Mouse (Mus musculus): ENCODE measurements around the gene Cngb1.

Gene Cngb1

GRCm38 (mm10) chr8:95323201-95323600 lies 16.8 kb upstream of the Cngb1 start:
- DNase-seq (ENCODE audit: low spot score in 2 of 2): no peak

GRCm38 (mm10) chr8:95320224-95321139 lies 14.1 kb upstream of the Cngb1 start:
- peak; percentile 64 to 65 for DNase-seq (ENCODE audit: low spot score in 2 of 2)

DNA sequence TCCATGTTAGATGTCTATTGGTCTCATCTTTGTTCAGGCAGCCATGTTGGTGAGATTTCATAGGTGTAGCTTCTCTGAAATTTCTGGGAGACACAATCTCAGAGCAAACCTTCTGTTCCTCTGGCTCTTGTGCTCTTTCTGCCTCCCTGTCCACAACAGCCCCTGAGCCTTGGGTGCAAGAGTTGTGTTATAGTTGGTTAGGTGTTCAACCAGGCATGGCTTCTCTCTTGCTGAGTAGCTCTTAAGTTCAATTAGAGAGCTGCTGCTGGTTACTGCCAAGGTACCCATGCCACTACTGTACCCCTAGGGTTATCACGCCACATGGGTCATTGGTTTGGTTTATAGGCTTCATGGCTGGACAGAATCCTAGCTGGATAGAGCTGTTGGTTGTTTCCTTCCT lies 9.0 kb upstream of the Cngb1 start:
- DNase-seq (ENCODE audit: low spot score in 2 of 2): no peak

DNA sequence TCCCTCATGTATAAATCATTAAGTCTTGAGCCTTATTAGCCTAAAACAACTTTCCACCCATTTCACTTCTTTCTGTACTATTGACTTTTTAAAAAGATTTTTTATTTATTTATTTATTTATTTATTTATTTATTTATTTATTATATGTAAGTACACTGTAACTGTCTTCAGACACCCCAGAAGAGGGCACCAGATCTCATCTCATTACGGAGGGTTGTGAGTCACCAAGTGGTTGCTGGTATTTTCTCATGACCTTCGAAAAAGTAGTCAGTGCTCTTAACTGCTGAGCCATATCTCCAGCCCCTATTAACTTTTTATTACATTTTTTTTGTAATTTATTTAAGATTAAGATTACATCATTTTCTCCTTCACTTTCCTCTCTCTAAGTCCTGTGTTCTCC lies 8.3 kb upstream of the Cngb1 start:
- no peak for DNase-seq (ENCODE audit: low spot score in 2 of 2)

DNA sequence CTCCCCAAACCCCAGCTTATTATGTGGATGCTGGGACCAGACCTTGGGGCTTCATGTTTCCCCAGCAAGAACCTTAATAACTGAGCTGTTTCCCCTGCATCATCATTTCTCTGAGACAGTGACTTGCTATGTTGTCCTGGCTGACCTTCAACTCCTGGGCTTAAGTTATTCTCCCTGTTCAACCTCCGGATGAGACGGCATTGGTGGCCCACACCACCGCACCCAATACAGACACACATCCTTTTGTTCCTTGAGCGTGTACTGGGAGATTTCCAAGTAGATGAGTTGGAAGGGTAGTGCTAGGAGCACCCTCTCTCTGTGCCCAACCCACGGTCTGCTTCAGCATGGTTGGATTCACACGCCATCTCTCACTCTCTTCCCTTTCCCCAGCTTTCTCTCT lies 7.5 kb upstream of the Cngb1 start:
- DNase-seq (ENCODE audit: low spot score in 2 of 2): no peak

DNA sequence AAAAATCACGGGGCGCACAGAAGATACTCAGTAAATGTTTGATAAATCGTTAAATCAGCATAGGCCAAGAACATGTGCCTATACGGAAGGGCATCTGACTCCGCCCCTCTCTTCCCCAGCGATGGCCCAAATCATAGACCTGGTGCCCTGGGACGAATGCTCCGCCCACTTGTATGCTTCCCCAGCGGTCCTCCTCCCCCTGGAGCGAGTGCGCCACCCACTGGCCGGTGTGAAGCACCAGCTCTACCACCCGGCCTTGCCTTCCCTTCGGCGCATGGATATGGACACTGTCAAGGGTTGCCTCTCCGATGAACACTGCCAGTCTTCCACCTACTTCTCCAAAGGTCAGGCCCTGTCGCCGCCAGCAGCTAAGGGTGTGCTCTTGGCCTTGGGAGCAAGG lies 6.5 kb upstream of the Cngb1 start:
- no peak for DNase-seq (ENCODE audit: low spot score in 2 of 2)

GRCm38 (mm10) chr8:95310342-95310970 lies 4.1 kb upstream of the Cngb1 start, which contains the start of gene Tepp:
Gene Tepp (plus strand): TSS chr8:95310566.
- DNase-seq (ENCODE audit: low spot score in 2 of 2): no peak

- no peak for DNase-seq (ENCODE audit: low spot score in 2 of 2)
Observed at GRCm38 (mm10) chr8:95305526-95305925, 859 bp downstream of the Cngb1 start.

DNA sequence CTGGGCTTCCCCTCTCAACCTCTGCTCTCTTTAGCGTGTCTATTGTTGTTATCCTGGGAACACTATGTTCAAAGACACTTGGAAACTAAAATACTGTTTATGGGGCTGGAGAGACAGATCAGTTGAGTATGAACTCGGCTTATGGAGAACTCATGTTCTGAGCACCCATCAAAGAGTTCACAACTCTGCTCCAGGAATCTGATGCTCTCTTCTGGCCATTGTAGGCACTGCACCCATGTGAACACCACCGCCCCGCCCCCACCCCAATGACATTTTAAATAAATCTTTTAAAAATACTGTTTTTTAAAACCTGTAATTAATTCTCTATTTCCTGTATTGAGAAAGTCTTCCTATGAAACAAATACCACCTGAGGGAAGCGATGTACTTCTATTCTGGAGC lies 4.0 kb downstream of the Cngb1 start:
- no peak for DNase-seq (ENCODE audit: low spot score in 2 of 2)

- DNase-seq (ENCODE audit: low spot score in 2 of 2): no peak
Observed at GRCm38 (mm10) chr8:95293891-95294290, 12.5 kb downstream of the Cngb1 start.

DNA sequence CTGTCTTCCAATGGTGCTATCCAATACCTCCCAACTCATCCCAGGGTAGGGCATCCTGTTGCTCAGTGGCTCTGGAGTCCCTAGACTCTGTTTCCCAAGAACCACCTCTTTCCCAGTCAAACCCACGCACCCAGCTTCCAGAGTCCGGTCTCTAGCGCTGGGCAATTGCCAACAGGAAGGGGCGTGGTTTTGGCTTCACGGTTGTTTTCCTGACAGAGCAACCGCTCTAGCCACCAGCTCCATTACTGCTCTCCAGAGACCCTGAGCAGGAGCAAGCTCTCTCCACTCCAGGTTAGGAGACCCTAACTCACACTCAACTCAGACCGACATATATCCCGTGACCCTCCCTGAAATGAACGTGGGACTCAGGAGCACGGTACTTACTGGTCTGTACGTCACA lies 13.2 kb downstream of the Cngb1 start:
- peak; percentile 48 to 50 for DNase-seq (ENCODE audit: low spot score in 2 of 2)

GRCm38 (mm10) chr8:95289066-95289650 lies 17.2 kb downstream of the Cngb1 start:
- no peak for DNase-seq (ENCODE audit: low spot score in 2 of 2)

GRCm38 (mm10) chr8:95281493-95281892 lies 24.9 kb downstream of the Cngb1 start:
- peak; percentile 61 to 79 for DNase-seq (ENCODE audit: low spot score in 2 of 2)

GRCm38 (mm10) chr8:95272871-95273270 lies 33.5 kb downstream of the Cngb1 start:
- DNase-seq (ENCODE audit: low spot score in 2 of 2): no peak

- DNase-seq (ENCODE audit: low spot score in 2 of 2): no peak
Observed at GRCm38 (mm10) chr8:95271841-95272240, 34.5 kb downstream of the Cngb1 start.

DNA sequence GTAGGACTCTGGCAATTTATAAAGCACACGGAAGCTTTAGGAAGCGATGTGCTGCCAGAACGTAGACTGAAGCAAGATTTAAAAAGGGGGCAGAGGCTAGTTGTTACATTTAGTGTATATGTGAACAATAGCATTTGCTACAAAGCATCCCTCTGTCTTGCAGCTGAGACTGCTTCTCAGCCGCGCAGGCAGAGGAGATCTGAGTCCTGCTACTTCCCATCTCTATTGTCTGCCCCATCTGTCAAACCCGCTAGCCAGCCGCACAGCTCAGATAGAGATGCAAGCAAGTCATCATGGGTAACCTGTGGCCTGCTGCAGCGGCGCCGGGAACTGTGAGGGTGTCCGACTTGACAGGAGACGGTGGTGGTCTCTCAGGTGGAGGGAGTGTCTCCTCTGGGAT lies 35.9 kb downstream of the Cngb1 start:
- DNase-seq (ENCODE audit: low spot score in 2 of 2): no peak

- no peak for DNase-seq (ENCODE audit: low spot score in 2 of 2)
Observed at GRCm38 (mm10) chr8:95262181-95262580, 44.2 kb downstream of the Cngb1 start.

GRCm38 (mm10) chr8:95255611-95256010 lies 50.8 kb downstream of the Cngb1 start:
- no peak for DNase-seq (ENCODE audit: low spot score in 2 of 2)

- peak; percentile 95 to 97 for DNase-seq (ENCODE audit: low spot score in 2 of 2)
Observed at GRCm38 (mm10) chr8:95254564-95255434, 51.6 kb downstream of the Cngb1 start.

GRCm38 (mm10) chr8:95252056-95252455 lies 54.3 kb downstream of the Cngb1 start:
- no peak for DNase-seq (ENCODE audit: low spot score in 2 of 2)

DNA sequence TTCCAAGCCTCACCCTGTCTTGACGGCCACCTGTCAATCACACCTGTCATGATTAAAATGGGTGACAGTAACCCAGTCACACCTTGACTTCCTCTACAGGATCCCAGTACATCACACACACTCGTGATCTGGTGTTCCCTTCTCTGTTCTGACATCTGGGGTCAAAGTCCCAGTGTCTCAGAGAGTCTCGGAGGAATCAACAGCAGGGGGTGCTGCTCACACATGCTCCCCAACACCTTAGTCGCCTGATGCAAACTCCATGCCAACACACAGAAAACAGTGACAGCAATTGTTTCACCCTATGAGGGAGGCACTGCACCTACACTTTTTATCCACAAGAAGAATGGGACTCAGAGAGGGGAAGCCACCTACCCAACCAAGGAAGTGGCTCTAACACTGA lies 56.5 kb downstream of the Cngb1 start:
- no peak for DNase-seq (ENCODE audit: low spot score in 2 of 2)

- no peak for DNase-seq (ENCODE audit: low spot score in 2 of 2)
Observed at GRCm38 (mm10) chr8:95247277-95247676, 59.1 kb downstream of the Cngb1 start.
